Mouse (Mus musculus) liver, embryonic 15.5 days (tissue): ENCODE results near the gene Ahdc1. TPM values are rescaled to one million over a fixed set of nuclear protein-coding genes. Genes with fewer than 3 reads are reported as not detected.

Source experiments
- ATAC-seq: fragments of 200-750 bp; cut with Nextera tagmentation; 2 replicates; pipeline ENCODE4 v1.8.0; 2017; ENCODE audit warnings: moderate number of reproducible peaks, mild to moderate bottlenecking, moderate library complexity; ENCODE audit not compliant: insufficient read depth
- H3K27ac ChIP-seq: fragments of 300-500 bp; sonication (generic); replicated peaks from 2 replicates; pipeline ENCODE4 v1.5.1; 2015; ENCODE audit warnings: mild to moderate bottlenecking, inconsistent platforms
- H3K27me3 ChIP-seq: fragments of 300-500 bp; sonication (generic); 2 replicates; pipeline ENCODE4 v1.6.1; 2015; ENCODE audit warnings: mild to moderate bottlenecking, inconsistent platforms
- H3K36me3 ChIP-seq: fragments of 300-500 bp; sonication (generic); replicated peaks from 2 replicates; pipeline ENCODE4 v1.6.1; 2015; ENCODE audit warnings: moderate library complexity, mild to moderate bottlenecking, inconsistent platforms
- H3K4me1 ChIP-seq: fragments of 300-500 bp; sonication (generic); replicated peaks from 2 replicates; pipeline ENCODE4 v1.6.1; 2015; ENCODE audit warnings: inconsistent platforms
- H3K4me2 ChIP-seq: fragments of 300-500 bp; sonication (generic); 2 replicates; pipeline ENCODE4 v1.6.1; 2015; ENCODE audit warnings: moderate library complexity, mild to moderate bottlenecking, inconsistent platforms
- H3K4me3 ChIP-seq: fragments of 300-500 bp; sonication (generic); replicated peaks from 2 replicates; pipeline ENCODE4 v1.5.1; 2015; ENCODE audit warnings: mild to moderate bottlenecking, inconsistent platforms
- H3K9ac ChIP-seq: fragments of 300-500 bp; sonication (generic); 2 replicates; pipeline ENCODE4 v1.6.1; 2015; ENCODE audit warnings: moderate library complexity, mild to moderate bottlenecking, inconsistent platforms
- H3K9me3 ChIP-seq: fragments of 300-500 bp; sonication (generic); replicated peaks from 2 replicates; pipeline ENCODE4 v1.6.1; 2016; ENCODE audit warnings: inconsistent platforms
- WGBS: fragments of 180-500 bp; shearing (Covaris S2); methylation state at CpG from one replicate; pipeline ENCODE4 v1.1.7; 2015; ENCODE audit warnings: mixed read lengths; ENCODE audit not compliant: insufficient replicate concordance; 5-methylcytosine and 5-hydroxymethylcytosine counted together
- polyA plus RNA-seq: library from polyadenylated mRNA; unstranded; fragments of >200 nt; fragmentation: Nextera tagmentation; extraction: Ambion mirVana; gene quantifications from 2 replicates; pipeline ENCODE4 v1.2.1, GENCODE M21; 2015

Gene Ahdc1
- 1.1 and 1.3 TPM in 2 replicates for polyA plus RNA-seq

DNA sequence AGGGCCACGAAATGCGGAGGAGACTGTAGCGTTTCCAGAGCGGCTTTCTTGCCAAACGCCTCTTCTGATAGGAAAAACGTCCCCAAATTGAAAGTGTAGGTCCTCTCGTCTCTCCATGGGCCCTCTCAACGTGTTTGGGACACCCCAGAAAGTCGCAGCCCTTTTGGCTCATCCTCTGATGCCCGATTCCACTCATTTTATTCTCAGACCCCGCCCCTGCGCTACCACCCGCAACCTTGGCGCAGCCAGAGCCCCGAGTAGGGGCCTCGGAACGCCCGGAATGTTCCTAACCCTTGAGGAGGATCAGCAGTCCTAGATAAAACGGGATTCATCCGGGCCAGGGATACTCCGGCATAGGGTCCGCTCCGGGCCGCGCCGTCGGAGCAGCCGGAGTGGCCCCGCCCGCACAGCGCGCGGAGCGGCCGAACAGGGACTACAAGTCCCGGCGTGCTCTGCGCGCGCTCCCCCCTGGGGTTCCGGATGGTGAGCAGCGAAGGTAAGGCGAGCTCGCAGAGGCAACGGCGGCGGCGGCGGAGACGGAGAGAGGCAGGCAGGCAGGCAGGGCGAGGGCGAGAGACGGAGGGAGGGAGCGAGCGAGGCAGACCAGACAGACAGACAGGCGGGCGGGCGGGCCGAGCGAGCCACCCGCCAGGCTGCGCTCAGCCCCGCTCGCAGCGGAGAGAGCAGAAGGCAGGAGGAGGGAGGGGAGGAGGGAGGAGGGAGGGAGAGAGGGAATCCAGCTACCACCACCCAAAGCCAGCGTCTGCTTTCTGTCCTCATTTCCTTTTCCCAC, at the start of gene Ahdc1:
Gene Ahdc1 (plus strand): TSS at position 233 of the 793 bp plus-strand sequence.
- H3K27me3 ChIP-seq = peaks cover 53% of the 10 kb centered on the region
- peak; percentile 78 for ATAC-seq
- H3K4me3 ChIP-seq = peak within 1 kb of the TSS; percentile 68
- no peaks in the 10 kb centered on the region for H3K9me3 ChIP-seq
- peaks cover 72% of the 10 kb centered on the region for H3K4me1 ChIP-seq
- H3K4me2 ChIP-seq = peak within 1 kb of the TSS; percentile 92
- H3K36me3 ChIP-seq = no peaks in the 10 kb centered on the region
- peak within 1 kb of the TSS; percentile 67 for H3K9ac ChIP-seq
- peak within 1 kb of the TSS; percentile 78 for H3K27ac ChIP-seq
- under 1% methylated on average over 65 of the region's 66 CpGs for WGBS

DNA sequence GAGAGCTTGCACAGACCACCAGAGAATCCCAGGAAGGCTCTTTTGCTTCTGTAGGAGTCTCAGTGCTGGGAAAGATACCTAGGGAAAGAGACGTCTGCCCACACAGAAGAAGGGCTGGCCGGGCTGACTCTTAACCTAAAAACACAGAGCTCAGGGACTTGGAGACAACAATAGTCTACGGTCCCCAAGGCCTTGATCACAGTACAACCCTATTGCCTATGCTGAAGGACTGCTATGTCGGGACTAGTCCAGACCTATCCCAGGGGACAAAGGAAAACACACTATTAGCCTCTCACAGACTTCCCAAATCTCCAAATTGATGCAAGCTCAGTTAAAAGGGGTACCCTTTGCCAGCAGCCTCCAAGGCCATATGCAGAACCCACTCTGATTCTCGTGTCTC, 49.2 kb upstream of the Ahdc1 start:
- H3K27me3 ChIP-seq = no peaks in the 10 kb centered on the region
- no peak overlapping the region for H3K4me3 ChIP-seq
- no peaks in the 10 kb centered on the region for H3K36me3 ChIP-seq
- ATAC-seq = no peak
- H3K4me2 ChIP-seq = no peak overlapping the region
- WGBS = 53% methylated on average over 5 of the region's 5 CpGs
- H3K9me3 ChIP-seq = no peaks in the 10 kb centered on the region
- H3K27ac ChIP-seq = no peak overlapping the region
- H3K9ac ChIP-seq = no peak overlapping the region
- peaks cover 30% of the 10 kb centered on the region for H3K4me1 ChIP-seq

DNA sequence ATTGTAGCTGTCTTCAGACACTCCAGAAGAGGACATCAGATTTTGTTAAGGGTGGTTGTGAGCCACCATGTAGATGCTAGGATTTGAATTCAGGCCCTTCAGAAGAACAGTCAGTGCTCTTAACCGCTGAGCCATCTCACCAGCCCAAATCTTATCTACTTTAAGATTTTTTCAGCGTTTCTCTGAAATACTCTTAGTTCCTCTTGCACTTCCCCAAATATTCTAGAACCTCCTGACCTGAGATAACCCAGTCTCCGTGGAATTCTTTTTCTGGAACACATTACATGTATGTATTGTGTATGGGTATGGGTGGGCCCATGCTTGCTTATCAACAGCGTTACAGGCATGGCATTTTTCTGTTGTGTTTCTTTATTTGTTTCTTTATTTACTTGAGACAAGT, 48.4 kb upstream of the Ahdc1 start:
- H3K4me1 ChIP-seq = peaks cover 30% of the 10 kb centered on the region
- H3K4me2 ChIP-seq = no peak overlapping the region
- H3K27me3 ChIP-seq = no peaks in the 10 kb centered on the region
- H3K9me3 ChIP-seq = no peaks in the 10 kb centered on the region
- no peak overlapping the region for H3K9ac ChIP-seq
- 33% methylated on average over 4 of the region's 4 CpGs for WGBS
- no peak overlapping the region for H3K4me3 ChIP-seq
- no peak overlapping the region for H3K27ac ChIP-seq
- H3K36me3 ChIP-seq = no peaks in the 10 kb centered on the region
- ATAC-seq = no peak

DNA sequence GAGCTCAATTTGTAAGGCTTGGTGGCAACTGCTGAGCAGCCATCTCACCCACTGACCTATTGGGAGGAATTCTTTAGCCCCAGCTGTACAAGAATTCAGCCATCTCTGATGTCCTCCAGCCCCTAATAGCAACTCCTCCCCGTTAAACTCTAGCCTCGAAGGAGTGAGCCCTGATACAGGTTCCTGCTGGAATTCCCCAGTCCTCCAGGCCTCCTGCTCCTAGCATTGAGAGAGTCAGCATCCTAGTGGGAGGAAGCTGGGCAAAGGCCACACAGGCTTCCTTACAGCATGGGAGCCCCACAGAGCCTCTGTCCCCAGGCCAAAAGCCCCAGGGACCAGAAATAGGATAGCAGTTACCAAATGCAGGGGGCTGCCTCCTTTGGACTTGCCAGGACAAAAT, 47.6 kb upstream of the Ahdc1 start:
- no peaks in the 10 kb centered on the region for H3K27me3 ChIP-seq
- no peak overlapping the region for H3K9ac ChIP-seq
- no peak overlapping the region for H3K27ac ChIP-seq
- H3K4me3 ChIP-seq = no peak overlapping the region
- no peaks in the 10 kb centered on the region for H3K9me3 ChIP-seq
- no peaks in the 10 kb centered on the region for H3K36me3 ChIP-seq
- no peak overlapping the region for H3K4me2 ChIP-seq
- peaks cover 32% of the 10 kb centered on the region for H3K4me1 ChIP-seq
- ATAC-seq = no peak
- 41% methylated on average over 2 of the region's 2 CpGs for WGBS

DNA sequence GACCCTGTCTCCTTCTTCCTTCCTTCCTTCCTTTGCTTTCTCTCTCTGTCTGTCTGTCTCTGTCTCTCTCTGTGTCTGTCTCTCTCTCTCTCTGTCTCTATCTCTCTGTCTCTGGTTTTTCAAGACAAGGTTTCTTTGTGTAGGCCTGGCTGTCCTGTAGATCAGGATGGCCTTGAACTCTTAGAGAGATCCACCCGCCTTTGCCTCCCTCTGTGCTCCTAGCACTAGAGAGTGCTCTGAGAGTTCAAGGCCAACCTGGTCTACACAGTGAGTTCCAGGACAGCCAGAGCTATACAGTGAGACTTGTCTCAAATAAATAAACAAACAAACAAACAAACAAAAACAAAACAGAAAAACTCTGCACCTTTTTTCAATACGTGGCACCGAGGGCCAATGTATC, 47.0 kb upstream of the Ahdc1 start:
- Histone ChIP-seq H3K36me3 (no peaks in the 10 kb centered on the region), H3K9me3 (no peaks in the 10 kb centered on the region), H3K4me1 (peaks cover 28% of the 10 kb centered on the region), H3K27me3 (no peaks in the 10 kb centered on the region), H3K27ac (no peak overlapping the region), H3K9ac (no peak overlapping the region), H3K4me2 (no peak overlapping the region), H3K4me3 (no peak overlapping the region)
- WGBS = 55% methylated on average over 3 of the region's 3 CpGs
- ATAC-seq = no peak

DNA sequence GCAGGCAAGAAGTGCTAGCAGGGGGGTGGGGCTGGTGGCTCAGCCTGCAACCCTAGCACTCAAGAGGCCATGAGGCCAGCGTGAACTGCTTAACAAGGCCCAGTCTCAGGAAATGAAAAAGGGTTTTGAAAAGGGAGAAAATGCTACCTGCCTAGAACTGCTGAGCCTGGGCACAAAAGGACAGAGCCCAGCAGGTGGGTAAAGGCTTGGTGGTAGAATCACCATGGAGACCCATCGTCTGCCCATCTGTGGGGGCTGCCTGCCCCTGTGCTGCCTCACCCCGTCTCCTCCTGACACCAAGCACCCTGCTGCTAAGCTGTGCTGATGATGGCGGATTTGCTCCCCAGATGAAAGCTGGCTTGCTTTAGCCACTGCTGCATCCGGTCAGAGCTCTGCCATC, 46.6 kb upstream of the Ahdc1 start:
- no peak overlapping the region for H3K4me2 ChIP-seq
- WGBS = 60% methylated on average over 5 of the region's 5 CpGs
- H3K27me3 ChIP-seq = no peaks in the 10 kb centered on the region
- no peak overlapping the region for H3K9ac ChIP-seq
- peaks cover 24% of the 10 kb centered on the region for H3K4me1 ChIP-seq
- H3K9me3 ChIP-seq = no peaks in the 10 kb centered on the region
- no peak overlapping the region for H3K27ac ChIP-seq
- no peak overlapping the region for H3K4me3 ChIP-seq
- no peaks in the 10 kb centered on the region for H3K36me3 ChIP-seq
- no peak for ATAC-seq

DNA sequence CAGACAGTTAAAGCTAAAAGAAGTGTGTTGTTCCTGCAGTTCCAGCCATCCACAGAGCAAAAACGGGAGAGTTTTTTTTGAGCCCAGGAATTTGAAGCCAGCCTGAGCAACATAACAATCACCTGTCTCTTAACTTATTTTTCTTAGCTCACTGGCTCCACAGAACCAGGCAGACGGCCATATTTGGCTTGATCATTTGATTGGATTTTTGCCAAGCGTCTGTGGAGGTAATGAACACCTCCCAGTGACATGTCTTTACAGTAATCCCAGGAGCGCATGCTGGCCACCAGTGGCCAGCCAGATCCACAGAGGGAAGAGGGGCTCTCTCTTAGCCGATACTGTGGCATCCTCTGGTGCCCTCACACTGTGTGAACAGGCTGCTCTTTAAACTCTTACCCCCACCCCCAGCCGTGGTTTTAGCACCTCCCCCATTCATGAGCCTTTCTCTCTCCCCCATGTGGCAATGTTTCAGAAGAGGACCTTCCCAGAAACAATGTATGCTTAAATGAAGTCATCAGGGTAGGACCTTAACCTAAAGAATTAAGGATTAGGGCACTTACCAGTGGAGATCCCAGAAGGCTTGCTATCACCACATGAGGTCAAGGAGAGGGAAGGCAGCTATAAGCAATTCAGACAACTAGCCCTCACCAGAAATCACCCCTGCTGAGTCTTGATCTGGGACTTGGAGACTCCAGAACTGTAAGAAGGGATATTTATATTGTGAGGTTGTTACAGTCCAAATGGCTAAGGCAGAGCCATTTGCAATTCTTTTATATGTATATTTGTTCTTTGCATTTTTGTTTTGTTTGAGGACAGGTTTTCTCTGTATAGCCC, 42.7 kb upstream of the Ahdc1 start:
- no peak for ATAC-seq
- H3K4me2 ChIP-seq = no peak overlapping the region
- WGBS = 46% methylated on average over 6 of the region's 6 CpGs

DNA sequence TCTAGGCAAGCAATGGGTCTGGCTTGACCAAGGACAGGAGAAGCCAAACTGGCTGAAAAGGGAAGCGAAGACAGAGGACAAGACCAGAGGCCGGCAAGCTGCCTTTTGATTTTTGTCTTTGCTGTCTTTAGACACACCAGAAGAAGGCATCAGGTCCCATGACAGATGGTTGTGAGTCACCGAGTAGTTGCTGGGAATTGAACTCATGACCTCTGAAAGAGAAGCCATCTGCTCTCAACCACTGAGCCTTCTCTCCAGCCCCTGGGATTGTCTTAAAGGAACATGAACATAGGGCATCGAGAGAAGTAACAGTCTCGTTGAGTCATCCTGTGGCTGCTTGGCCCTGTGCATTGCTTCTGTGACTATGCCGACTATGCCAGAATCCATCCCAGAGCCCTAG, 39.5 kb upstream of the Ahdc1 start:
- Histone ChIP-seq H3K27ac (no peak overlapping the region), H3K9me3 (no peaks in the 10 kb centered on the region), H3K36me3 (no peaks in the 10 kb centered on the region), H3K9ac (no peak overlapping the region), H3K27me3 (peaks cover 55% of the 10 kb centered on the region), H3K4me1 (peaks cover 30% of the 10 kb centered on the region), H3K4me3 (no peak overlapping the region), H3K4me2 (no peak overlapping the region)
- WGBS = 43% methylated on average over 6 of the region's 6 CpGs
- no peak for ATAC-seq

More for the DNA sequence above, 42.7 kb upstream of the Ahdc1 start:
- Histone ChIP-seq H3K27ac (no peak overlapping the region), H3K4me3 (no peak overlapping the region), H3K9me3 (no peaks in the 10 kb centered on the region), H3K27me3 (peaks cover 22% of the 10 kb centered on the region), H3K9ac (no peak overlapping the region), H3K36me3 (no peaks in the 10 kb centered on the region), H3K4me1 (peaks cover 6% of the 10 kb centered on the region; the same call in 1 of the 2 replicates)

DNA sequence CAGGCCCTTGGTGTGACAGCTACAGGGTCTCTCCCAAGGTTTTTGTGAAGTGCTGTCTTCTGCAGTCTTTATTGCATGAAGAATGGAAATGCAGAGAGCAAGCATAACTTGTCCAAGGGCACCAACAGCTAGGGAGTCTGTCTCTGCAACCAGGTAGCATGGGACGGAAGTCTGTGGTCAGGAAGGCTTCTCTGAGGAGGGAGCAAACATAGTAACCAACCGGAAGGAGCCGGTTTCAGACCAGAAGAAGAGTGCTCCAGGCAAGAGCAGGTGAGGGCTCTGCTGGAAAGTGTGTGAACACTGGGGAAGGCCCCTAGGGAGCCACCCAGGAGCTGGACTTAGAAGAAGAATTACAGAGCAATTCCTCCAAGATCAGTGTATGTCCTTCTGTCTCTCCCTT, 39.0 kb upstream of the Ahdc1 start:
- Histone ChIP-seq H3K9ac (no peak overlapping the region), H3K27me3 (peaks cover 60% of the 10 kb centered on the region), H3K36me3 (no peaks in the 10 kb centered on the region), H3K4me3 (no peak overlapping the region), H3K4me2 (no peak overlapping the region), H3K9me3 (no peaks in the 10 kb centered on the region), H3K4me1 (peaks cover 34% of the 10 kb centered on the region), H3K27ac (no peak overlapping the region)
- 39% methylated on average over 3 of the region's 3 CpGs for WGBS
- no peak for ATAC-seq

DNA sequence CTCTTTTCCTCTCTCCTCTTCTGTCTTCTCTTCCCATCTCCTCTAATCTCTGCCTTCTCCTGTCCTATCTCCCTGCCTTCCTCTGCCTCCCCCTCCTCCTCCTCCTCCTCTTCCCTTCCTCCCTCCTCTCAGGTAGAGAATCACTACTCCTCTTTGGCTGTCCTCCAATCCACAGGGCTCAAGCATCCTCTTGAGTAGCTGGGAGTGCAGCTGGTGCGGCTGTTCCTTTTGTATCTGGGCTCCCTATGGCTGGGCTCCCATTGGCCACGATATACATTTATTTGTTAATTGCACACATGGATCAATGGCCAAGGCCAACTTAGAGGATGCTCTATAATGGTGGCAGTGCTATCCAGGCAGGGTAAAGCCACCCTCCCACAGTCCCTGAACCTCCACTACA, 38.5 kb upstream of the Ahdc1 start:
- H3K27me3 ChIP-seq = peaks cover 64% of the 10 kb centered on the region
- H3K4me3 ChIP-seq = no peak overlapping the region
- no peaks in the 10 kb centered on the region for H3K9me3 ChIP-seq
- H3K4me1 ChIP-seq = peaks cover 37% of the 10 kb centered on the region
- H3K27ac ChIP-seq = no peak overlapping the region
- H3K36me3 ChIP-seq = no peaks in the 10 kb centered on the region
- no peak overlapping the region for H3K9ac ChIP-seq
- H3K4me2 ChIP-seq = no peak overlapping the region
- 55% methylated on average over 2 of the region's 2 CpGs for WGBS
- ATAC-seq = no peak

DNA sequence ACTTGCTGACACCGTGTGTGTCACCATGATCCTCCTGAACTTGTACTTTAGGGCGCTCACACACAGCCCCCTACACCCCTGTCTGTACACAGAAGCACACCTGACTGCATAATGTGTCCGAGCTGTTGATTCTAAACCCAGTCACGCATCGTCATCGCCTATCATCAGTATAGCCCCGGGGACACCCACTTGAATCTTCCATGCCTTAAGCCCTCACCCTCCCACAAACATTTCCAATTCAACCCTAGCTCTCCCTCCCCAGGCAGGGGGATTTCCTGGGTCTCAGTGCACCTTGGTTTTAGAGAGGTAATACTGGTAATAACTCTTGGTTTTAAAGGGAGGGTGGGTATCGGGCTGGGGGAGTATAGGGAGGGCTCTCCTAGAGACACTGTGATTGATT, 37.9 kb upstream of the Ahdc1 start:
- no peak for ATAC-seq
- WGBS = 48% methylated on average over 8 of the region's 8 CpGs
- Histone ChIP-seq H3K36me3 (no peaks in the 10 kb centered on the region), H3K4me3 (no peak overlapping the region), H3K4me2 (no peak overlapping the region), H3K27me3 (peaks cover 70% of the 10 kb centered on the region), H3K27ac (no peak overlapping the region), H3K9ac (no peak overlapping the region), H3K4me1 (peaks cover 37% of the 10 kb centered on the region), H3K9me3 (no peaks in the 10 kb centered on the region)
